Mouse (Mus musculus): Measurements from ENCODE around the gene Scrg1. TPM values are rescaled to one million over a fixed set of nuclear protein-coding genes. Genes with fewer than 3 reads are reported as not detected.
A peak's percentile ranks its signal among the peaks of the same experiment; 100 is the strongest.
"Not testable (repeated sequence)": the region's sequence is repeated elsewhere in the genome, so short reads cannot be mapped to it uniquely, and the experiment has no call there.

Gene Scrg1
- 1.4 and 2.4 TPM in 2 replicates for polyA plus RNA-seq (2015; fragmentation: Nextera tagmentation; extraction: Ambion mirVana)

DNA sequence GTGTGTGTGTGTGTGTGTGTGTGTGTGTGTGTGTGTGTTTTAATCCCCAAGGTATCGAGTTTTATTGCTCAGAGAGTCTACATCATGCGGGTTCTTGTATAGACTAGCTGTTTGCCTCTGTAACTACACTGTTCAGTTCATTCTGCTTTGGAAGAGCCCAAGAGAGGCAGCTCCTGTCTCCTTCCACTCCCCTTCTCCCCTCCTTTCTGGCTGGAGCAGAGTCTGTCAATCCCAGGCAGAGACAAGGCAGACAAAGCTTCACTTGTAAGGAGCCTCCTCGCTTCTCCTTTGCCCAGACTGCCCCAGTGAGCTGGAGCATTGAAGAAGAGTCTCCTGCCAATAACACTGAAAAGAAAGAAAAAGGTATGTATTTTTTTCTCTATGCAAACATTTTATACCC lies at the start of gene Scrg1:
TSS of gene Scrg1 (plus strand) at position 159 of the 400 bp plus-strand sequence.
- ATAC-seq (ENCODE audit: low FRiP score), result no peak; the same call in 1 of the 2 replicates
- no peaks in the 10 kb centered on the region for H3K9me3 ChIP-seq
- no peaks in the 10 kb centered on the region for H3K36me3 ChIP-seq
- no peaks in the 10 kb centered on the region for H3K27me3 ChIP-seq
- H3K4me3 ChIP-seq, result no peak within 1 kb of the TSS
- H3K4me2 ChIP-seq, result no peak within 1 kb of the TSS
- no peaks in the 10 kb centered on the region for H3K4me1 ChIP-seq (replicated peaks)
- H3K27ac ChIP-seq, result no peak within 1 kb of the TSS
- 66% methylated on average over 3 of the region's 3 CpGs for WGBS
- H3K9ac ChIP-seq, result no peak within 1 kb of the TSS

DNA sequence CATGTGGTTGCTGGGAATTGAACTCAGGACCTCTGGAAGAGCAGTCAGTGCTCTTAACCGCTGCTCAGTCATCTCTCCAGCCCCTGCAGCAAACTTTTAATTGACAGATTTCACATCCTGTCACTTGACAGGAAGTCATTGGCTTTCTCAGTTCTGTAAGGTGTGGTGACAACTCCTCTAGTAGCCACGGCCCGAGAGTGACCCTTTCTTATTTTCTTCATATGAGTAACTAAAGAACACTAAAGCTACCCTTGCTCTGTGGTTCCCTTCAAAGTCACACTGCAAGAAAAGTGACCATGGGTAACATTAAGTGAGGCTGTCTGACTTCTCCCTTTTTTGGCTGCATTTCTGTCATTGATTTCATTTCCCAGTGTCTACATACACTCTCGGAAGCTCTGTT lies 49.4 kb upstream of the Scrg1 start:
- no peaks in the 10 kb centered on the region for H3K36me3 ChIP-seq
- peaks cover 16% of the 10 kb centered on the region for H3K4me1 ChIP-seq (replicated peaks)
- H3K4me3 ChIP-seq, result no peak overlapping the region
- no peak overlapping the region for H3K4me2 ChIP-seq
- no peak for ATAC-seq (ENCODE audit: low FRiP score)
- H3K9ac ChIP-seq, result no peak overlapping the region
- WGBS, result 87% methylated on average over 4 of the region's 4 CpGs
- H3K27ac ChIP-seq, result no peak overlapping the region
- H3K27me3 ChIP-seq, result peaks cover 11% of the 10 kb centered on the region; the same call in 1 of the 2 replicates
- H3K9me3 ChIP-seq, result no peaks in the 10 kb centered on the region

DNA sequence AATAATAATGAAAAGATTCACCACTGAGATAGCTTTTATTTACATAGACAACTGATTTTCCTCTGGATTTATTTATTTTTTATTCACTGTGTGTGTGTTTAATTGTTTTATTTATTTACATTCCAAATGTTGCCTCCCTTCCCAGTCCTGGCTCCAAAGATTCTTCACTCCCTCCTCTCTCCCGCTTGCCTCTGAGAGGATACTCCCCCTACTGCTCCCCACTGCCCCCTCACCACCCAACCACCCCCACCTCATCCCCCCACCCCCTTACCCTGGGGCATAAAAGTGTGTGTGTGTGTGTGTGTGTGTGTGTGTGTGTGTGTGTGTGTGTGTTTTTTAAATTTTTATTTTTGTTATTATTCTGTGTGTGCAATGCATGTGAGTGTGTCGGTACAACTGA lies 46.4 kb upstream of the Scrg1 start:
- peaks cover 22% of the 10 kb centered on the region for H3K27me3 ChIP-seq
- WGBS, result 39% methylated on average over 2 of the region's 2 CpGs
- peaks cover 16% of the 10 kb centered on the region for H3K4me1 ChIP-seq (replicated peaks)
- H3K9ac ChIP-seq, result no peak overlapping the region
- H3K4me3 ChIP-seq, result no peak overlapping the region
- H3K27ac ChIP-seq, result no peak overlapping the region
- no peak for ATAC-seq (ENCODE audit: low FRiP score)
- H3K9me3 ChIP-seq, result no peaks in the 10 kb centered on the region
- H3K4me2 ChIP-seq, result no peak overlapping the region
- H3K36me3 ChIP-seq, result no peaks in the 10 kb centered on the region

DNA sequence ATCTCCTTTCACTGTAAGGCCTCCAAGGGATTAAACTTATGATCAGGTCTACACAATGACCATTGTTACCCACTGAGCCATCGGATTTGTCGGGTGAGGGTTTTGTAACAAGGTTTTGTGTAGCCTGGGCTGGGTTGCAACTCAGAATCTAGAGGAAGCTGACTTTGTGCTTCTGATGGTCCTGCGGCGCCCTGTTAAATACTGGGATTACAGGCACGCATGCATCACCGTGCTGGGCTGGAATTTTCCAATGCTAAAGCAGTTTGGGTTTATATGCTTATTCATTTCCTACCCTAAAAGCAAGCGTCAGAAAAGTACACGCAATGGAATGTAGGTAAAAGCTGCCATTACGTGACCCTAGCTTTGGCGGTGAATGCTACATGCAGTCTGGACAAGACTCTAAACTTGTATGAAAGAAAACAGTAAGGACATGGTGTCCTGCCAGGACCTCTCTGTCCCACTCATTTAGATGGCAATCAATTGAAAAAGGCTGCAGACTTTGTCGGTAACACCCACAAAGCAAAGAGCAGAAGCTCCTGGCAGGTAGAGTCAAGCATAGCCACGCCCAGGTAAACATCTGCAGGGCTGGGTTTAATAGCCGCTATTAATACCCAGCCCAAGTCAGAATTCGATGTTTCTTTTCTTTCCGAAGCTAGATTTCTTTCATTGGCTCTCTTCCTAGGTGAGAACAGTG lies 45.8 kb upstream of the Scrg1 start:
- H3K4me3 ChIP-seq, result peak overlapping the region; percentile 22
- peak; percentile 41; the same call in 1 of the 2 replicates for ATAC-seq (ENCODE audit: low FRiP score)

DNA sequence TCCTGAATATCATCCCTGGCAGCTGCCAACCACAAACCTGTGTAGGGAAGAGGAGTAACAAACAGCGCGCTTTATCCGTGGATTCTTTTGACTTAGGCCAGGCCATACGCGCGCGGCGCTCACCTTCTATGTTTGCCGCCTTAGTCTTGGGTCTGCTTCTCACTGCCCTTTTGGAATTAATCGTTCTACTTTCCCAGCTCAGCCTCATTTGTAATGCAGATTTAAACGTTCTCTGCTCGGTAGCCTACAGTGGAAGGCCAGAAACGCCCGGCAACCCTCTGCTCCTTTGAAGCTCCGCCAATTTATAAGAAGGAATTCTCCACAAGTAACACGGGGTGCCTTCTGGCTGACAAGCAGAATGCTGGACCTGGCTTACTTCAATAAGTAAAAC lies 45.3 kb upstream of the Scrg1 start:
- 4% methylated on average over 16 of the region's 16 CpGs for WGBS
- no peak overlapping the region for H3K27ac ChIP-seq

More for the DNA sequence above, 45.8 kb upstream of the Scrg1 start:
- peak overlapping the region; percentile 49; the same call in 1 of the 2 replicates for H3K9ac ChIP-seq
- H3K27me3 ChIP-seq, result peaks cover 22% of the 10 kb centered on the region
- WGBS, result 20% methylated on average over 15 of the region's 15 CpGs
- no peak overlapping the region for H3K27ac ChIP-seq
- H3K9me3 ChIP-seq, result no peaks in the 10 kb centered on the region
- H3K36me3 ChIP-seq, result no peaks in the 10 kb centered on the region
- H3K4me1 ChIP-seq (replicated peaks), result peaks cover 16% of the 10 kb centered on the region
- peak overlapping the region; percentile 54 for H3K4me2 ChIP-seq

DNA sequence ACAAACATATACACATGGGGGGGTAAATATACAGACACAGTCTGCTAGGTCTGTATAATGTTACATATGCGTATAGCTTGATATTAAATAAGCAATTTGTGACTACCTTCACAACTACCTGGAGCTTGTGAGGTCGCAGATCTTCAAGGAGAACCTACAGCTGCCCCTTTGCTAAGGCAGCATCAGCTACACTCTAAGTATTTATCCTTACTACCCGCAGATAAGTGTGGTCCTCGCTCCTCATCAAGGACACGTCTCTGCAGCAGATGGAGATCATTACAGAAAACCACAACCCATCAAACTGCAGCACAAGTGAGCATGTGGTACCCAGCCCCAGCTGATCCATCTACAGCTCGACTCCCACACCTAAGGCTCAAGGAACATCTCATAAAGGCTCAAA lies 44.4 kb upstream of the Scrg1 start:
- WGBS, result 86% methylated on average over 6 of the region's 6 CpGs
- peaks cover 12% of the 10 kb centered on the region for H3K4me1 ChIP-seq (replicated peaks)
- H3K36me3 ChIP-seq, result no peaks in the 10 kb centered on the region
- H3K4me2 ChIP-seq, result no peak overlapping the region
- no peak overlapping the region for H3K9ac ChIP-seq
- H3K4me3 ChIP-seq, result no peak overlapping the region
- H3K9me3 ChIP-seq, result no peaks in the 10 kb centered on the region
- H3K27me3 ChIP-seq, result peaks cover 22% of the 10 kb centered on the region
- no peak overlapping the region for H3K27ac ChIP-seq
- no peak for ATAC-seq (ENCODE audit: low FRiP score)

More for the DNA sequence above, 45.3 kb upstream of the Scrg1 start:
- Histone ChIP-seq H3K4me3 (peak overlapping the region; percentile 22), H3K9ac (peak overlapping the region; percentile 49; the same call in 1 of the 2 replicates), H3K27me3 (peaks cover 22% of the 10 kb centered on the region), H3K4me2 (peak overlapping the region; percentile 54), H3K9me3 (no peaks in the 10 kb centered on the region), H3K4me1 (replicated peaks) (peaks cover 13% of the 10 kb centered on the region), H3K36me3 (no peaks in the 10 kb centered on the region)
- ATAC-seq (ENCODE audit: low FRiP score), result peak; percentile 70; the same call in 1 of the 2 replicates

DNA sequence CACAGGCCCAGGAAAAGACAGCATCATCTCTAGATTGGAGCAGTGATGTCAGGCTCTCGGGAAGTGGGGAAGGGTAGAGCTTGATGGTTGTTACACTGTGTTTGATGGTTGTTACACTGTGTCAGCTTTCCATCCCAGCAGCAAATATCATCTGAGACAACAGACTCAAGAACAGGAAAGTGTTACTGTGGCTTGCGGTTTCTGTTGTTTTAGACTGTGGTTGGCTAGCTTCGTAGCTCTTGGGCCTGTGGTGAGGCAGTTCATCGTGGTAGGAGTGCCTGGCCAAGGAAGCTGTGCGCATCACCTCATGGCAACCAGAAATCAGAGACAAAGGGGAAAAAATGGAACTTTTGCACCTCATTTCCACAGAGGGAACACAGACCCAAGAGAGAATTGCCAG lies 38.9 kb upstream of the Scrg1 start:
- no peak overlapping the region for H3K27ac ChIP-seq
- no peaks in the 10 kb centered on the region for H3K4me1 ChIP-seq (replicated peaks)
- WGBS, result 96% methylated on average over 5 of the region's 5 CpGs
- H3K9ac ChIP-seq, result no peak overlapping the region
- no peak overlapping the region for H3K4me3 ChIP-seq
- H3K4me2 ChIP-seq, result no peak overlapping the region
- no peak for ATAC-seq (ENCODE audit: low FRiP score)
- H3K27me3 ChIP-seq, result peaks cover 7% of the 10 kb centered on the region
- H3K9me3 ChIP-seq, result no peaks in the 10 kb centered on the region
- no peaks in the 10 kb centered on the region for H3K36me3 ChIP-seq

DNA sequence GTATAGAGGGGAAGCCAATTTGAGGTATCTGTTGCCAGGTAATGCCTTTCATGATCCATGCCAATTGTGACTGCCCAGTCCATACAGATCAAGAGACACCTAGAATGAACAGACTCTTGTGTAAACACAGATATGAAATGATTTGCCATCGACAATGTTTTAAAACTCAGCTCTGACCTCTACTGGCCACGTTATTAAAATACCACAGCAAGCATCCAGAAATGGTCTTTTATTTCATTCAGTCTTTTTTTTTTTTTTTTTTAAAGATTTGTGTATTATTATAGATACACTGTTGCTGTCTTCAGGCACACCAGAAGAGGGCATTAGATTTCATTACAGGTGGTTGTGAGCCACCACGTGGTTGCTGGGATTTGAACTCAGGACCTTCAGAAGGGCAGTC lies 29.6 kb upstream of the Scrg1 start:
- WGBS, result 24% methylated on average over 3 of the region's 3 CpGs
- no peak for ATAC-seq (ENCODE audit: low FRiP score)
- Histone ChIP-seq H3K9ac (no peak overlapping the region), H3K4me1 (replicated peaks) (peaks cover 5% of the 10 kb centered on the region; the same call in 1 of the 2 replicates), H3K36me3 (no peaks in the 10 kb centered on the region), H3K9me3 (no peaks in the 10 kb centered on the region), H3K27ac (no peak overlapping the region), H3K4me2 (no peak overlapping the region), H3K27me3 (no peaks in the 10 kb centered on the region), H3K4me3 (no peak overlapping the region)

DNA sequence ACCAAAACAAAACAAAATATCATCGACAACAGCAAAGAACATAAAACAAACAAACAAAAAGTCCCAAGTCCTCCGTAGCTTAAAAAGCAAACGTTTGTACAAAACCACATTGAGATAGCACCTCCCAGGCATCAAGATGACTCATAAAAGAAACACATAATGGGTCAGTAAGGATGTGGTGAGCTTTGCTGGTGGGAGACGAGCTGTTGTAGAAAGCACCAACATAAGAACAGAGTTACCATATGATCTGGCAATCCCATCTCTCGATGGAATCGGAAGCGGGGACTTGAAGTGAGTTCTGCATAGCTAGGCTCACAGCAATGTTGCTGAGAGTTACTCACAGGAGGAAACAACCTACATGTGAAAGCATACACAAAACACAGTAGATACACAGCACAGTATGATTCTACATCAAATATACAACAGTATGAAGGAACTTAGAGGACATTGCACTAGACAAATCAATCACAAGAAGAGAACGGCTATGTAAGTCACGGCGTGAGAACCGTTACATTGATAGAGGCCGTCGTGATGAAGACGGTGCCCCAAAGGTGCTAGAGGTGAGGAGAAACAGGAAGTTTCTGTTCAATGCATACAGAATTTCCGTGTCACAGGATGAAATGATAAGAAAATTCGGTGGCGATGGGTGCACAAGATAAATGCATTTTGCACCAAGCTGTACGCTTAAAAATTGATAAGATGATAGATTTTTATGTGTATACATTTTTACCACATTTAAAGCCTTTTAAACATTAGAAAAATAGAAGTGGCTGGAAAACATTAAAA lies 27.9 kb upstream of the Scrg1 start:
- Histone ChIP-seq H3K4me1 (replicated peaks) (peaks cover 5% of the 10 kb centered on the region; the same call in 1 of the 2 replicates), H3K4me2 (no peak overlapping the region), H3K9me3 (no peaks in the 10 kb centered on the region), H3K36me3 (no peaks in the 10 kb centered on the region), H3K27ac (no peak overlapping the region), H3K9ac (no peak overlapping the region), H3K4me3 (no peak overlapping the region), H3K27me3 (no peaks in the 10 kb centered on the region)
- WGBS, result 77% methylated on average over 18 of the region's 18 CpGs
- no peak for ATAC-seq (ENCODE audit: low FRiP score)

DNA sequence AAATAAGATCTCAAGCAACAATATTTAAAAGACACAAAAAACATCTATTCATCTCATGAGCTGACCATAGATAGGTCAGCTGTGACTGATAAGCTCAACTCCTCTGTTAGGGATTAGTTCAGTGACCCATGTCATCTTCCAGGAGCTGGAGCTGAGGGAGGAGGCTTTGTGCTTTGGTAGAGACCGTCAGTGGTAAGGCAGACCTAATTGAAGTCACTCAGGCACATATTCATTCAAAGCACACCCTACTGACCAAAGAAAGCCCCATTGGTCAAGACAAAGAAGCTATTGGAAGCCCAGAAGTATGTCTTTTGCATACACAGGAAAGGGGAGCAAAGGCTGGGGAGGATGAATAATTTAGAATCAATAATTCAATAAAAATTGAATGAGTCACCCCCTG lies 27.2 kb upstream of the Scrg1 start:
- Histone ChIP-seq H3K4me1 (replicated peaks) (peaks cover 5% of the 10 kb centered on the region; the same call in 1 of the 2 replicates), H3K4me2 (no peak overlapping the region)
- 0 out of 2 replicates have a peak, but pooled peaks have one; percentile 38 for ATAC-seq (ENCODE audit: low FRiP score)

DNA sequence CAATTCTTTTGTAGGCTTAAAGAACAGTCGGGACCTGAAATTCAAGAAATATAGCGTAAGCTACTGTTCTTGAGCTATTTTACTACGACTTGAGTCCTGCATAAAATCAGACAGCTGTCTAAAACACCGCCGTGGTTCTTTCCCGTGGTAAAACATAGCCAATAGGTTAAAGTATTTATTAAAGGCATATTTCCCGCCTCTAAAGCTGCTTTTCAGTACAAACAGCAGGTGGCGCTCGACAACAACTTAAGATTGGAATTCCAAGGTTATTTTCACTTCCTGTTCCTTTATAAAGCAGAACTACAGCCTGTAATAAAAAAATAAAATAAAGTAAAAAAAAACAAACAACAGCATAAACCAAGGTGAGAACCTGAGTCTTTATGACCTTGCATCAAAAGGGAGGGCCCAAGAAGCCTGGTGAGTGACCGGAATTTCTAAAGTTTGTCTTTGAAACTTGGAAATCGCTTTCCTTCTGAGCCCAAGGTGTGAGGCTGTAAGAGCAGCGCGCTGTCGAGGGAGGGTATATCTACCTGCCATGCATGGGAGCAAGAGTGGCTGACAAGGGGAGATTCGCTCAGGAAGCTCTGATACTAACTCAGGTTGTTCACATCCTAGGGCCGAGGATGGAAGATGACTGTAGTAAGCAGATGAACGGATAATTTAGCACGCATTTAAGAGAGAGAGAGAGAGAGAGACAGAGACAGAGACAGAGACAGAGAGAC lies 26.4 kb upstream of the Scrg1 start:
- ATAC-seq (ENCODE audit: low FRiP score), result no peak; the same call in 1 of the 2 replicates
- peak overlapping the region; percentile 24; the same call in 1 of the 2 replicates for H3K9ac ChIP-seq
- no peak overlapping the region for H3K4me3 ChIP-seq
- H3K27me3 ChIP-seq, result no peaks in the 10 kb centered on the region
- H3K36me3 ChIP-seq, result no peaks in the 10 kb centered on the region
- no peaks in the 10 kb centered on the region for H3K9me3 ChIP-seq
- H3K4me2 ChIP-seq, result peak overlapping the region; percentile 25; the same call in 1 of the 2 replicates
- no peak overlapping the region for H3K27ac ChIP-seq
- 38% methylated on average over 18 of the region's 18 CpGs for WGBS
- H3K4me1 ChIP-seq (replicated peaks), result peaks cover 5% of the 10 kb centered on the region; the same call in 1 of the 2 replicates

More for the DNA sequence above, 27.2 kb upstream of the Scrg1 start:
- Histone ChIP-seq H3K36me3 (no peaks in the 10 kb centered on the region), H3K27ac (no peak overlapping the region), H3K9me3 (no peaks in the 10 kb centered on the region), H3K9ac (peak overlapping the region; percentile 24; the same call in 1 of the 2 replicates), H3K27me3 (no peaks in the 10 kb centered on the region), H3K4me3 (no peak overlapping the region)
- 3% methylated on average over 1 of the region's 1 CpGs for WGBS

DNA sequence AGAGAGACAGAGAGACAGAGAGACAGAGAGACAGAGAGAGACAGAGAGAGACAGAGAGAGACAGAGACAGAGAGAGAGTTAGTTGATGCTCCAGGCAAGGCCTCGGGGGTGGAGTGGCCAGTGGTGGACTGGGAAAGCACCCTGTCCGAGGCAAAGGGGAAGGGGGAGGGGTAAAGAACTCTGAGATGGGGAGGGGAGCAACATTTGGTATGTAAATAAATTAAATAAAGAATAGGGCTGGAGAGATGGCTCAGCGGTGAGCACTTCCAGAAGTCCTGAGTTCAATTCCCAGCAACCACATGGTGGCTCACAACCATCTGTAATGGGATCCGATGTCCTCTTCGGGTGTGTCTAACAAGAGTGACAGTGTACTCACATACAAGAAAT lies 25.8 kb upstream of the Scrg1 start:
- not testable (repeated sequence) for H3K27ac ChIP-seq; H3K9me3 ChIP-seq; H3K27me3 ChIP-seq; H3K9ac ChIP-seq; H3K36me3 ChIP-seq; H3K4me2 ChIP-seq; ATAC-seq (ENCODE audit: low FRiP score); H3K4me3 ChIP-seq; H3K4me1 ChIP-seq (replicated peaks)
- WGBS, result 74% methylated on average over 5 of the region's 5 CpGs
